Mouse (Mus musculus): ENCODE data around the gene Fut4.

Gene Fut4

GRCm38 (mm10) chr9:14752001-14752522 is at the start of gene Fut4:
Gene Fut4 (minus strand): TSS chr9:14752393.
- in situ Hi-C loops (cut with MseI, MboI) = no loop called here

DNA sequence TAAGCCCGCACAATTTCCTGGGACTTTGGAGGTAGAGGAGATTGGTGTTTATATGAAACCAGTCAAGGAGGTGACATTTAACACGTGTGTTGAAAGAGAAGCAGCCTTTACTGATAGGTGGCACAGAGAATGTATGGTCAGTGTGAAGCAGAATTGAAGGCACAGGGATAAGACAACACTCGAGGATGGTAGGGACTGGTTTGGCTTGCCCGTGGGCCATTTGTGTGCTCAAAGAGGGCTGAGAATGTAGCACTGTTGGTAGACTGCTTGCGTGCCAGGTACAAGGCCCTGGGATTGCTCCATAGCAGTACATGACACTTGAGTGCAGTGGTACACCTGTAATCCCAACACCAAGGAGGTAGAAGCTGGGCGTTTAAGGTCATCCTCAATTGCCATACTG is 35.2 kb upstream of the Fut4 start:
- in situ Hi-C loops (cut with MseI, MboI) = no loop called here

- in situ Hi-C loops (cut with MseI, MboI) = no loop called here
Observed at GRCm38 (mm10) chr9:14784039-14785002, 32.1 kb upstream of the Fut4 start, which contains the start of the genes Mre11a and Ankrd49. Gene Mre11a (plus strand): TSS chr9:14784654. Gene Ankrd49 (minus strand): TSS chr9:14784856.

GRCm38 (mm10) chr9:14778341-14778740 is 26.1 kb upstream of the Fut4 start:
- in situ Hi-C loops (cut with MseI, MboI) = no loop called here

GRCm38 (mm10) chr9:14773813-14774212 is 21.6 kb upstream of the Fut4 start:
- in situ Hi-C loops (cut with MseI, MboI) = no loop called here

GRCm38 (mm10) chr9:14772074-14772473 is 19.9 kb upstream of the Fut4 start:
- in situ Hi-C loops (cut with MseI, MboI) = no loop called here

GRCm38 (mm10) chr9:14770803-14771471 is 18.7 kb upstream of the Fut4 start, which contains the start of gene 1700012B09Rik:
Gene 1700012B09Rik (minus strand): TSS chr9:14771030.
- in situ Hi-C loops (cut with MseI, MboI) = no loop called here

GRCm38 (mm10) chr9:14769811-14770210 is 17.6 kb upstream of the Fut4 start:
- in situ Hi-C loops (cut with MseI, MboI) = no loop called here

GRCm38 (mm10) chr9:14764765-14765164 is 12.6 kb upstream of the Fut4 start:
- in situ Hi-C loops (cut with MseI, MboI) = no loop called here

GRCm38 (mm10) chr9:14759261-14759660 is 7.1 kb upstream of the Fut4 start:
- in situ Hi-C loops (cut with MseI, MboI) = no loop called here

DNA sequence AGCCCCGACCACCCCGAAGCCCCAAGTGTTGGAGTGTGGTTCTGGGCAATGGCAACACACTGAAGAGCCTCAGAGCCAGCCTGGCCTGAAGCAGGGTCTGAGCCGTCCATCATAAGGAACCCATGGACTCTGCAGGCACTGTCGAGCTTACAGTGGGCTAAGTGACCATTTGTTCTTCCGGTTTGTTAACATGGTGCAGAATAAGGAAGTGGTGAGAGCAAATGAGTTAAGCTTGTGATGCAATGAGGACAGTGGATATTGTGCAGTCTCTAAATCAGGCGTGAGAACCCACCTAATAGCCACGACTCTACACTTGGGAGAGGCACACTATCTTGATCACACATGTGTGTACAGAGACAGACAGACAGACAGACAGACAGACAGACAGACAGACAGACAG is 6.4 kb upstream of the Fut4 start:
- in situ Hi-C loops (cut with MseI, MboI) = no loop called here

DNA sequence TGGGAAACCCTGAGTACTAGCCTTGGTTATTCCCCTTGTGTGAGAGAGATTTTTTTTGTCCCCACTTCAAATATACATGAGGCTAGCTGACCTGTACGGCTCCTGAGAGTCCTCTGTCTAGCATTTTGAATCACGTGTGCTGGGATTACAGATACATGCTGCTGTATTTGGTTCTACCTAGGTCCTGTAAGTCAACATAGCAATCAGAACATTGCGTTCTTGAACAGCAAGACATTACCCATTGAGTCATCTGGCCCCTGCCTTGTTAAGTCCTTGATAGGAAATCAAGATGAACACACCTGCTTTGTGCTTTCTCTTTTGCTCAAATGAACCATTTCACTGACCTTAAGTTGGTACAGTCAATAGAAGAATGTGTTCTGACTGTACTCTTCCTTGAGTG is 2.3 kb upstream of the Fut4 start:
- in situ Hi-C loops (cut with MseI, MboI) = no loop called here

DNA sequence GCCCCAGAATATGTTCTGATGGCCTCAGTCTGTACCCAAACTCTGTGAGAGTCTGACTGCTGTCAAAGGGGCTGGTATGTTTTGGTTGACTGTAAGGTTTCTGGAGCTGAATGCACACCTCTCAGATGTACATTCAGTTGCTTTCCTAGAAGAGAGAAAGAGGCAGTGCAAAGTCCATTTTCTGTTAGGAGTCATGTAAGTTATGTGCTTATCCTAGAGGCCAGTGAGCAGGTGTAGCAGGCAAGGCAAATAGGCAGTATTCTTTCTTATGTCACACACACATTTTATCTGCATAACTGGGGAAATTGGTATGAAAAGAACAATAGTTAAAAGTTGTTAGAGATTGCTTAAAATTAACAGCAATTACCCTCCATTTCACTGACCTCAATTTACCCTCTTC is 1.8 kb upstream of the Fut4 start:
- in situ Hi-C loops (cut with MseI, MboI) = no loop called here

DNA sequence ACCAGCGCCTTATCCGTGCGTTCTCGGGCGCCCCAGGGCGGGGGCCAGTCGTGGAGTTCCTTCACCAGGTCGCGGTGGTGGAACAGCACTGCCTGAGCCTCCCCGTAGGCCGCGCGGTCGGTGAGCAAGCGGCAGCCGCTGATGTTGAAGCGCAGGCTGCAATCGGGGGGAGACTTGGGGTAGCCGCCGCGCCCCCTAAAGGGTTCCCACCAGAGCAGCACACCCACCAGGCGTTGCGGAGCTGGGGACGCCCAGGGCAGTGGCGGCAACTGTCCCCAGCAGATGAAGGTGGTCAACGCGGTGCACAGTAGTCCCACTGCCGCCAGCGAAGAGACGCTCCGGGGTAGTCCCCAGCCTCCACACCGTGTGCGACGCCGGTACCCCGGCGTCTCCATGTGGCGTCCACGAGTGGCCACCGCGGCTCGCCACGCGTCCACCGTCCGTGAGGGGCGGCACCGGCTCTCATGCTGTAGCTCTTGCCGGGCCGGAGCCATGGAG is 641 bp downstream of the Fut4 start:
- in situ Hi-C loops (cut with MseI, MboI) = no loop called here

DNA sequence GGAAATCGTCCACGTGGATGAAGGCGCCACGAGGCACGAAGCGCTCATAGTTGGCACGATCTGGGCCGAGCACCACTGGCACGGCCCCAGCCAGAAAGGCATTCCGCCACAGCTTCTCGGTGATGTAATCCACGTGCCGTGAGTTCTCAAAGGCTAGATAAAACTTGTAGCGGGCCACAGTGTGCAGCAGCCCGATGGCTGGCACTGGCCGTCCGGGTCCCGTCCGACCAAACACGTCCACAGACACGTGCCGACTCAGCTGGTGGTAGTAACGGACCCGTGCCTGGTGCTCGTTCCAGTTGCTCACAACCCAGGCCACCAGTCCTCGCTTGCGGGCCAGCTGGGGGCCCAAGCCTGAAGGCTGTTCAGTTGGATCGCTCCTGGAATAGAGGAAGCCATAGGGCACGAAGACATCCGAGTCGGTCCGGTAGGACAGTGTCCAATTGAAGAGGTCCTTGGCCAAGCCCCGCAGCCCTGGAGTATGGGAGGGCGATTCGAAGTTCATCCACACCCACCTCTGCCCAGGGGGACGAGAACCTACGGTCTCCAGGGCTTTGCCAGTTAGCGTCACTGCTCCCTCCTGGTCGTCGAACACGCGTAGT is 1.2 kb downstream of the Fut4 start:
- in situ Hi-C loops (cut with MseI, MboI) = no loop called here

- in situ Hi-C loops (cut with MseI, MboI) = no loop called here
Observed at GRCm38 (mm10) chr9:14740151-14740924, 11.9 kb downstream of the Fut4 start, which contains the start of gene Piwil4. Gene Piwil4 (minus strand): TSS chr9:14740733.

GRCm38 (mm10) chr9:14739498-14740150 is 12.6 kb downstream of the Fut4 start:
- in situ Hi-C loops (cut with MseI, MboI) = no loop called here

- in situ Hi-C loops (cut with MseI, MboI) = no loop called here
Observed at GRCm38 (mm10) chr9:14730941-14731541, 21.2 kb downstream of the Fut4 start.

- in situ Hi-C loops (cut with MseI, MboI) = no loop called here
Observed at GRCm38 (mm10) chr9:14728365-14728764, 23.8 kb downstream of the Fut4 start.

DNA sequence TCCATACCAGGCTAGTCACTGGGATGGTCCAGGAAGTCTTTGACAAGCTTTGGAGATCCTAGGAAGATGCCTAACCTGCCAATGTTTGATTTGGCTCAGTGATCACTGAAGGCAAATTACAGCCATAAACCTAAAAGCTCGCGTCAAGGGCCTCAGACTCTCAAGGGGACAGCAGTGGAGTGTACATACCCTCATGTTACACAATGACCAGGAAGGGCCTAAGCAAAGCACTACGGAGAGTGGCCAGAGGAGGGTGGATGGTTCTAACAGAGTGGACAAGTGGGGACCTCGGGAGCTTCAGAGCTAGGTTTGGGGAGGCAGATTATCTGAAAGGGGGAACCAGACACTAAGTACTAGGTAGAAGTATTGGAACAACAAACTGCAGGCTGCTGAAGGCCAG is 25.6 kb downstream of the Fut4 start:
- in situ Hi-C loops (cut with MseI, MboI) = no loop called here

All from mouse trophoblast stem cell (cell line).